11 mouse cellular contexts compared by ENCODE assay signal in the genomic region with DNA sequence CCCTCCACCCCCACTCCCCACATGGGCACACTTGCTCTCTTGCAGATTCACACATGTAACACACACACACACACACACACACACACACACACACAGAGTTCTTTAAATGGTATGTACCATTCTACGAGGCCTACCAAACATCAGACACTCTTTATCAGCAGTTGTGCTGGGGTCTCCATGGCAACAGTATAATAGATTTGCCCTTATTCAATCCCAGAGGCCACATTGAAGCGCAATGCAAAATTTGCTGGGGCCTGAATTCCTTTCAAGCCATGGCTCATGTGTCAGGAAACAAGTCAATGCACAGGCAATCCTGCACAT.
DNase-seq lines count a peak whose midpoint lies in the region; ATAC-seq and TF ChIP-seq lines count a peak whose summit lies in the region.
"Had no signal": no experiment of that assay in that cellular context is flagged by ENCODE, and none has a peak within 500 bp of the region (broad histone marks: within the 10 kb centered on the region; RNA-seq: fewer than 3 reads in every experiment).

No protein-coding gene starts in this region.

- TF ChIP-seq POLR2A in limb, embryonic 14.5 days (IDR thresholded peaks at IDR 0.05; ENCODE audit: borderline replicate concordance, extremely low read depth, insufficient read depth, insufficient read length), result no peak
- TF ChIP-seq POLR2A in olfactory bulb, adult 2 months (IDR thresholded peaks at IDR 0.05; ENCODE audit: insufficient read depth, low read depth, low read length), result no peak

- no peak for DNase-seq in lung, postnatal 25 days (ENCODE audit: low spot score)
- DNase-seq in limb, embryonic 14.5 days (ENCODE audit: low spot score), result peak; percentile 16
- DNase-seq in ovary, postnatal 14 days (ENCODE audit: low spot score), result no peak
- no peak for DNase-seq in cerebellum, adult 9-11 months
- no peak for DNase-seq in kidney, adult 8-10 months
- DNase-seq: spleen, adult 18-20 months had no signal

- H3K9ac ChIP-seq in lung, embryonic 16.5 days (ENCODE audit: low read length), result no peak overlapping the region
- H3K9ac ChIP-seq in forebrain, embryonic 12.5 days, result 0 out of 2 replicates have a peak overlapping the region, but pooled peaks have one; percentile 33
- no peak overlapping the region for H3K9ac ChIP-seq in limb, embryonic 14.5 days (ENCODE audit: low read depth, low read length, severe bottlenecking)

- no peak overlapping the region for H3K27ac ChIP-seq in lung, embryonic 16.5 days (ENCODE audit: low read length)
- peak overlapping the region; percentile 91 for H3K27ac ChIP-seq in forebrain, embryonic 12.5 days
- no peak overlapping the region for H3K27ac ChIP-seq in limb, embryonic 14.5 days (replicated peaks; ENCODE audit: low read depth, low read length)
- peak overlapping the region; percentile 34 for H3K27ac ChIP-seq in olfactory bulb, adult 2 months (ENCODE audit: insufficient read depth, low read depth, low read length)

- no peak for TF ChIP-seq CTCF in olfactory bulb, adult 2 months (IDR thresholded peaks at IDR 0.05; ENCODE audit: insufficient read depth, low read depth, low read length)

- H3K4me1 ChIP-seq in lung, embryonic 16.5 days (replicated peaks; ENCODE audit: control insufficient read depth, insufficient read depth, low read length), result no peaks in the 10 kb centered on the region
- peaks cover 49% of the 10 kb centered on the region for H3K4me1 ChIP-seq in forebrain, embryonic 12.5 days
- no peaks in the 10 kb centered on the region for H3K4me1 ChIP-seq in limb, embryonic 14.5 days (ENCODE audit: control insufficient read depth, insufficient read depth, low read length)
- H3K4me1 ChIP-seq in olfactory bulb, adult 2 months (ENCODE audit: control insufficient read depth, insufficient read depth, low read length), result peaks cover 23% of the 10 kb centered on the region

- no peaks in the 10 kb centered on the region for H3K9me3 ChIP-seq in lung, embryonic 16.5 days (ENCODE audit: control insufficient read depth, low read length)
- H3K9me3 ChIP-seq in forebrain, embryonic 12.5 days, result no peaks in the 10 kb centered on the region
- H3K9me3 ChIP-seq in limb, embryonic 14.5 days (ENCODE audit: control insufficient read depth, low read length), result no peaks in the 10 kb centered on the region

- peak; percentile 17; the same call in 1 of the 2 replicates for ATAC-seq in lung, embryonic 16.5 days (ENCODE audit: low read depth)
- ATAC-seq in forebrain, embryonic 12.5 days (ENCODE audit: low FRiP score), result peak; percentile 73
- no peak for ATAC-seq in limb, embryonic 14.5 days (ENCODE audit: low FRiP score, low read depth)
- ATAC-seq: activated CD4-positive, CD25-positive, alpha-beta regulatory T cell, adult 4 months; intestine, postnatal 0 days had no signal

- no peak overlapping the region for H3K4me2 ChIP-seq in lung, embryonic 16.5 days (ENCODE audit: low read depth, low read length)
- H3K4me2 ChIP-seq in forebrain, embryonic 12.5 days, result peak overlapping the region; percentile 18
- no peak overlapping the region for H3K4me2 ChIP-seq in limb, embryonic 14.5 days (replicated peaks; ENCODE audit: low read depth, low read length, severe bottlenecking)

- WGBS in lung, embryonic 16.5 days, result 32% methylated on average over 2 of the region's 2 CpGs
- WGBS in forebrain, embryonic 12.5 days, result 5% methylated on average over 2 of the region's 2 CpGs
- 47% methylated on average over 2 of the region's 2 CpGs for WGBS in limb, embryonic 14.5 days
- WGBS in olfactory bulb, adult 2 months, result 29% methylated on average over 2 of the region's 2 CpGs

- H3K4me3 ChIP-seq in lung, embryonic 16.5 days (ENCODE audit: low read length), result no peak overlapping the region
- no peak overlapping the region for H3K4me3 ChIP-seq in forebrain, embryonic 12.5 days (replicated peaks)
- no peak overlapping the region for H3K4me3 ChIP-seq in limb, embryonic 14.5 days (replicated peaks; ENCODE audit: low read length)
- H3K4me3 ChIP-seq in olfactory bulb, adult 2 months (ENCODE audit: insufficient read depth, low read depth, low read length), result no peak overlapping the region

- H3K27me3 ChIP-seq in lung, embryonic 16.5 days (ENCODE audit: control insufficient read depth, insufficient read depth, low read depth, low read length), result no peaks in the 10 kb centered on the region
- no peaks in the 10 kb centered on the region for H3K27me3 ChIP-seq in forebrain, embryonic 12.5 days
- no peaks in the 10 kb centered on the region for H3K27me3 ChIP-seq in limb, embryonic 14.5 days (ENCODE audit: control insufficient read depth, insufficient read depth, low read length)

- H3K36me3 ChIP-seq in lung, embryonic 16.5 days (ENCODE audit: control insufficient read depth, insufficient read depth, low read length), result no peaks in the 10 kb centered on the region
- no peaks in the 10 kb centered on the region for H3K36me3 ChIP-seq in forebrain, embryonic 12.5 days (replicated peaks)
- no peaks in the 10 kb centered on the region for H3K36me3 ChIP-seq in limb, embryonic 14.5 days (ENCODE audit: control insufficient read depth, insufficient read depth, low read length)

Comparison
In these comparisons a context has a peak if more than half of its experiments do, and no peak if none do; other contexts are left out.
1. H3K27ac ChIP-seq: peak in forebrain, embryonic 12.5 days (single experiment) and olfactory bulb, adult 2 months (single experiment); none in lung, embryonic 16.5 days (single experiment) and limb, embryonic 14.5 days (single experiment).